Mouse (Mus musculus) midbrain, postnatal 0 days (tissue): ENCODE data around the gene Vcp. TPM values are rescaled to one million over a fixed set of nuclear protein-coding genes. Genes with fewer than 3 reads are reported as not detected.

Experiments used
- ATAC-seq: fragments of 200-750 bp; cut with Nextera tagmentation; 2 replicates; pipeline ENCODE4 v1.8.0; 2017; ENCODE audit warnings: moderate number of reproducible peaks, mild to moderate bottlenecking, moderate TSS enrichment, moderate library complexity; ENCODE audit not compliant: low FRiP score
- DNase-seq: peaks from one replicate; pipeline ENCODE4 v3.0.0-alpha.2; 2015; ENCODE audit warnings: low spot score
- H3K27ac ChIP-seq: fragments of 300-500 bp; sonication (generic); 2 replicates; pipeline ENCODE4 v1.5.1; 2014; ENCODE audit warnings: low read depth, mild to moderate bottlenecking, low read length, mixed read lengths
- H3K27me3 ChIP-seq: fragments of 300-500 bp; sonication (generic); 2 replicates; pipeline ENCODE4 v1.6.1; 2014; ENCODE audit warnings: low read length, control low read depth, mixed read lengths; ENCODE audit not compliant: insufficient read depth
- H3K36me3 ChIP-seq: fragments of 300-500 bp; sonication (generic); 2 replicates; pipeline ENCODE4 v1.6.1; 2014; ENCODE audit warnings: low read length, control low read depth, mixed read lengths; ENCODE audit not compliant: insufficient read depth
- H3K4me1 ChIP-seq: fragments of 300-500 bp; sonication (generic); 2 replicates; pipeline ENCODE4 v1.6.1; 2014; ENCODE audit warnings: mild to moderate bottlenecking, control low read depth, antibody characterized with exemption, low read length, mixed read lengths; ENCODE audit not compliant: insufficient read depth
- H3K4me2 ChIP-seq: fragments of 300-500 bp; sonication (generic); 2 replicates; pipeline ENCODE4 v1.6.1; 2014; ENCODE audit warnings: low read depth, mild to moderate bottlenecking, low read length, mixed read lengths; ENCODE audit not compliant: poor library complexity, severe bottlenecking
- H3K4me3 ChIP-seq: fragments of 300-500 bp; sonication (generic); 2 replicates; pipeline ENCODE4 v1.5.1; 2014; ENCODE audit warnings: low read depth, mild to moderate bottlenecking, low read length, moderate library complexity
- H3K9ac ChIP-seq: fragments of 300-500 bp; sonication (generic); replicated peaks from 2 replicates; pipeline ENCODE4 v1.6.1; 2014; ENCODE audit warnings: mild to moderate bottlenecking, low read length, moderate library complexity, mixed read lengths; ENCODE audit not compliant: poor library complexity, severe bottlenecking
- H3K9me3 ChIP-seq: fragments of 300-500 bp; sonication (generic); 2 replicates; pipeline ENCODE4 v1.6.1; 2016; ENCODE audit warnings: low read length, control low read depth
- CTCF ChIP-seq: IDR thresholded peaks from 2 replicates; pipeline ENCODE4 v1.5.1; 2016; ENCODE audit warnings: antibody characterized with exemption, mild to moderate bottlenecking
- WGBS: fragments of 180-500 bp; shearing (Covaris S2); extraction: QIAGEN DNeasy Blood & Tissue Kit; methylation state at CpG from one replicate; pipeline ENCODE4 v1.1.7; 2014; 5-methylcytosine and 5-hydroxymethylcytosine counted together
- polyA plus RNA-seq: library from polyadenylated mRNA; unstranded; fragments of >200 nt; fragmentation: Nextera tagmentation; extraction: Ambion mirVana; gene quantifications from 2 replicates; pipeline ENCODE4 v1.2.1, GENCODE M21; 2015
- total RNA-seq: library from RNA; depleted of rRNA; stranded (reverse); fragments of >200 nt; gene quantifications from 2 replicates; pipeline ENCODE4 v1.2.3, GENCODE M21; 2014

Gene Vcp
- total and polyA plus RNA-seq, 2 experiments from 2014 or later, result 192 to 464 TPM

GRCm38 (mm10) chr4:42978062-42978461 is 22.2 kb downstream of the Vcp start:
- no peaks in the 10 kb centered on the region for H3K4me1 ChIP-seq
- H3K27ac ChIP-seq, result no peak overlapping the region
- H3K9me3 ChIP-seq, result no peaks in the 10 kb centered on the region
- no peak overlapping the region for H3K4me2 ChIP-seq
- H3K36me3 ChIP-seq, result peaks cover 23% of the 10 kb centered on the region
- DNase-seq (no peak), ATAC-seq (no peak)
- WGBS, result 89% methylated on average over 4 of the region's 4 CpGs
- no peak overlapping the region for H3K9ac ChIP-seq
- no peak overlapping the region for H3K4me3 ChIP-seq
- H3K27me3 ChIP-seq, result no peaks in the 10 kb centered on the region
- TF ChIP-seq CTCF, result peak; percentile 48

DNA sequence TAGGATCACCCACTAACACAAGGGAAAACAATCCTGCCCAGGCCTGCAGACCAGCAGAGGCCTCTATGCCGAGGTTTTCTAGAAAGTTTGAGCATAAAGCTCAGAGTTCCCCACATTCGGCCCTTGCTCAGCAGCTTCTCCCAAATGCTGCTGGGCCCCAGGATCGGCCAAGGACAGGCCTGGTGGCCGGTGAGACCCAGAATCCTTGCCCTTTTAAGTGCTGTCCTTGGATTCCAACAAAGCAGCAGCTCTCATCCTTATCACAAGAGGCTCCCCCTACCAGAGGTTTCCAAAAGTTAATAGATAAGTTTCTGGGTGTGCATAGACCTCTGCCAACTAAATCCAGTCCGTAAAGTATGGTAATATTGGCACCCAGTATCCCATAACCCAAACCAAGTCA is 26.4 kb downstream of the Vcp start:
- H3K4me1 ChIP-seq, result no peaks in the 10 kb centered on the region
- no peak overlapping the region for H3K4me3 ChIP-seq
- no peaks in the 10 kb centered on the region for H3K9me3 ChIP-seq
- no peak for DNase-seq
- 0 out of 2 replicates have a peak, but pooled peaks cover 4% of the 10 kb centered on the region for H3K36me3 ChIP-seq
- TF ChIP-seq CTCF, result no peak
- no peak overlapping the region for H3K9ac ChIP-seq
- 82% methylated on average over 5 of the region's 5 CpGs for WGBS
- no peak overlapping the region for H3K4me2 ChIP-seq
- ATAC-seq, result no peak
- H3K27me3 ChIP-seq, result no peaks in the 10 kb centered on the region
- H3K27ac ChIP-seq, result no peak overlapping the region

GRCm38 (mm10) chr4:42972952-42973351 is 27.4 kb downstream of the Vcp start:
- no peaks in the 10 kb centered on the region for H3K9me3 ChIP-seq
- H3K4me3 ChIP-seq, result no peak overlapping the region
- no peaks in the 10 kb centered on the region for H3K4me1 ChIP-seq
- H3K27me3 ChIP-seq, result no peaks in the 10 kb centered on the region
- DNase-seq (no peak), ATAC-seq (no peak)
- H3K9ac ChIP-seq, result no peak overlapping the region
- H3K4me2 ChIP-seq, result no peak overlapping the region
- no peak for TF ChIP-seq CTCF
- H3K27ac ChIP-seq, result no peak overlapping the region
- 82% methylated on average over 4 of the region's 4 CpGs for WGBS
- H3K36me3 ChIP-seq, result no peaks in the 10 kb centered on the region

- Histone ChIP-seq H3K9ac (no peak within 1 kb of the TSS), H3K27ac (no peak within 1 kb of the TSS), H3K4me1 (no peaks in the 10 kb centered on the region), H3K27me3 (no peaks in the 10 kb centered on the region), H3K36me3 (no peaks in the 10 kb centered on the region), H3K4me3 (no peak within 1 kb of the TSS), H3K9me3 (no peaks in the 10 kb centered on the region), H3K4me2 (no peak within 1 kb of the TSS)
- WGBS, result 88% methylated on average over 4 of the region's 4 CpGs
- ATAC-seq (no peak), DNase-seq (no peak)
- no peak for TF ChIP-seq CTCF
Measured at GRCm38 (mm10) chr4:42969304-42969703, 31.0 kb downstream of the Vcp start, which contains the start of gene 1700022I11Rik. Gene 1700022I11Rik, plus strand, starts transcription at chr4:42969604.

DNA sequence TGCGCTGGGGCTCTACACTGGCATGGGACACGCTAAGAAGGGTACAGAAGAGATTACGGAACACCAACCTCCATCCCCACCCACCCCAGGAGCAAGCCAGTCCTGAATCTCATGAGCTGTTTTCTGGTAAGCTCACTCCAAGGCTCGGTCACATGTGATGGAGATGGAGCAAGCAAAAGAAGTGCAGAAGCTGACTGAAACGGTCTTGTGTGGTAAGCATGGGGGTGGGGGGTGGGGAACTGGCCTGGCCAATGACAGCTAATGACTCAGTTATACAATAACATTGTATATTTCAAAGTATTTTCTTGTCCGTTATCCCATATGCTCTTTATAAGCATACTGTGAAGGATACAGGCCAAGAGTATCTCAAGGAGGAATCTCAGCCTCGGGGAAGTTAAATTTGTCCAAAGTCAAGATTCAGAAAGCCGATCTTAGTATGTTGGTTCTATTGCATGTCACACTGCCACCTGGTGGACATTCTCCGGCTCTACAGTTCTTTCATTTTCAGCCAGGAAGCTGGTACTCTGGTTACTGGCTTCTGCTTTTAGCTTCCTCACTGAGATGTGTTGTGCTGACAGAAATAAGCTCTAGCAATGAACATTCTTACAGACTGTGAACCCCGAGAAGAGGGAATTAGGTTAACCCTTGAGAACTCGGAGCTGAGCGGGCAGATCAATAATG is 35.1 kb downstream of the Vcp start:
- ATAC-seq (peak; percentile 31), DNase-seq (peak; percentile 90)
- Histone ChIP-seq H3K27me3 (no peaks in the 10 kb centered on the region), H3K9ac (no peak overlapping the region), H3K36me3 (no peaks in the 10 kb centered on the region), H3K4me2 (no peak overlapping the region; the same call in 1 of the 2 replicates), H3K4me3 (no peak overlapping the region), H3K27ac (no peak overlapping the region), H3K4me1 (no peaks in the 10 kb centered on the region), H3K9me3 (no peaks in the 10 kb centered on the region)
- 15% methylated on average over 12 of the region's 12 CpGs for WGBS
- peak; percentile 94 for TF ChIP-seq CTCF

DNA sequence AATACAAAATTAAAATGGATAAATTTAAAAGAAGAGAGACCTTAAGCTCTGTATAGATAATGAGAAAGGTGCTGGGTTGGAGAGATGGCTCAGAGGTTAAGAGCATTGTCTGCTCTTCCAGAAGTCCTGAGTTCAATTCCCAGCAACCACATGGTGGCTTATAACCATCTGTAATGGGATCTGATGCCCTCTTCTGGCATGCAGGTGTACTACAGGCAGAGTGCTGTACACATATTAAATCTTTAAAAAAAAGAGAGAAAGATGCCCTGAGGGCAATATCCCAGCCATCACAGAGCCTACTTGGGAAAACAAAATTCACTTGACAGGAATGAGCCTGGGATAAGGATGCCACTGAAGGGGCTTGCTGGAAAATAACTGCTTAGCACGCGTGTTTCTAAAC is 36.8 kb downstream of the Vcp start:
- peak; percentile 48 for TF ChIP-seq CTCF
- no peaks in the 10 kb centered on the region for H3K27me3 ChIP-seq
- 82% methylated on average over 2 of the region's 2 CpGs for WGBS
- H3K4me2 ChIP-seq, result no peak overlapping the region
- H3K27ac ChIP-seq, result no peak overlapping the region
- no peak overlapping the region for H3K9ac ChIP-seq
- H3K4me1 ChIP-seq, result no peaks in the 10 kb centered on the region
- H3K4me3 ChIP-seq, result no peak overlapping the region
- H3K9me3 ChIP-seq, result no peaks in the 10 kb centered on the region
- H3K36me3 ChIP-seq, result 0 out of 2 replicates have a peak, but pooled peaks cover 4% of the 10 kb centered on the region
- ATAC-seq (no peak), DNase-seq (no peak)
